Mouse (Mus musculus) erythroblast, embryonic 14.5 days (primary cell): ENCODE results near the gene Tspyl3.

ENCODE experiments used
- GATA1 ChIP-seq: IDR thresholded peaks from 2 replicates; pipeline ENCODE4 v1.6.1; 2012; ENCODE audit warnings: low read length, inconsistent platforms, mixed read lengths
- TAL1 ChIP-seq: IDR thresholded peaks from 3 replicates; pipeline ENCODE4 v1.6.1; 2012; ENCODE audit warnings: low read length, inconsistent platforms, mixed read lengths

DNA sequence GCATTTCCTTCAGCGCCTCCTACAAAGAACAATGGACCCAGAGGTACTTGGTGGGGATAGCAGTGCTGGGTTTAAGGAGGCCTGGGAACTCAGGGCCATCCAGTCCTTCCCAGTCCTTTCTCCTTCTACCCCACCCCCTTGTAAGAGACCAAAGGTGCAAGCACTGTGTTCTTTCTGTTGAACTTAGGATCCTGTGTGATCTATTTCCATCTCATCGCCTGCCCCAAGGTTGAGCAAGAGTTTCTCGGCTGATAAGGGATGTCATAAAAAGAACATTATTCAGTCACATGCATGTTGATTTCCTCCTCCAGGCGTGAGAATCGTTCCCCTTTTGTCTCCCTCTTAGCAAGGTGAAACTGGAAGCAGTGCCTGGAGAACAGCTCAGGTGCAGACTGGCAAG, 24.5 kb upstream of the Tspyl3 start:
- no peak for TF ChIP-seq TAL1
- TF ChIP-seq GATA1: no peak
